Mouse (Mus musculus) spleen, adult 2 months (tissue): Measurements from ENCODE around the gene Timm50.

ENCODE experiments used
- CTCF ChIP-seq: fragments of 200-500 bp; IDR thresholded peaks from 2 replicates; pipeline ENCODE4 v1.5.1; 2011; ENCODE audit warnings: mild to moderate bottlenecking, inconsistent platforms; ENCODE audit not compliant: insufficient read depth, insufficient read length, insufficient replicate concordance; ENCODE audit errors: extremely low read depth
- POLR2A ChIP-seq: fragments of 200-500 bp; IDR thresholded peaks from 2 replicates; pipeline ENCODE4 v1.6.1; 2011; ENCODE audit warnings: low read depth, low read length, inconsistent platforms

- no peak for TF ChIP-seq CTCF
- no peak for TF ChIP-seq POLR2A
Measured at GRCm38 (mm10) chr7:28311926-28312543, at the start of gene Timm50.
